Mouse (Mus musculus) liver, embryonic 16.5 days (tissue): Measurements from ENCODE around the gene Lpcat3. TPM values are rescaled to one million over a fixed set of nuclear protein-coding genes. Genes with fewer than 3 reads are reported as not detected.

ENCODE experiments used
- ATAC-seq: fragments of 200-750 bp; cut with Nextera tagmentation; 2 replicates; pipeline ENCODE4 v1.8.0; 2017; ENCODE audit warnings: low read depth, mild to moderate bottlenecking, moderate number of reproducible peaks, moderate library complexity
- H3K27ac ChIP-seq: fragments of 300-500 bp; sonication (generic); 2 replicates; pipeline ENCODE4 v1.5.1; 2014; ENCODE audit warnings: mild to moderate bottlenecking, low read length
- H3K27me3 ChIP-seq: fragments of 300-500 bp; sonication (generic); 2 replicates; pipeline ENCODE4 v1.6.1; 2014; ENCODE audit warnings: low read depth, low read length, mixed read lengths; ENCODE audit not compliant: control insufficient read depth, insufficient read depth
- H3K36me3 ChIP-seq: fragments of 300-500 bp; sonication (generic); 2 replicates; pipeline ENCODE4 v1.6.1; 2014; ENCODE audit warnings: mild to moderate bottlenecking; ENCODE audit not compliant: control insufficient read depth, insufficient read depth
- H3K4me1 ChIP-seq: fragments of 300-500 bp; sonication (generic); 2 replicates; pipeline ENCODE4 v1.6.1; 2014; ENCODE audit warnings: low read depth, low read length, mixed read lengths; ENCODE audit not compliant: control insufficient read depth
- H3K4me2 ChIP-seq: fragments of 300-500 bp; sonication (generic); 2 replicates; pipeline ENCODE4 v1.6.1; 2014; ENCODE audit warnings: low read depth, low read length, mixed read lengths
- H3K4me3 ChIP-seq: fragments of 300-500 bp; sonication (generic); 2 replicates; pipeline ENCODE4 v1.5.1; 2014; ENCODE audit warnings: low read depth, mild to moderate bottlenecking, low read length
- H3K9ac ChIP-seq: fragments of 300-500 bp; sonication (generic); 2 replicates; pipeline ENCODE4 v1.6.1; 2014; ENCODE audit warnings: low read depth, low read length
- H3K9me3 ChIP-seq: fragments of 300-500 bp; sonication (generic); replicated peaks from 2 replicates; pipeline ENCODE4 v1.6.1; 2016; ENCODE audit warnings: low read length; ENCODE audit not compliant: control insufficient read depth
- WGBS: fragments of 180-500 bp; shearing (Covaris S2); extraction: QIAGEN DNeasy Blood & Tissue Kit; methylation state at CpG from one replicate; pipeline ENCODE4 v1.1.7; 2014; ENCODE audit not compliant: insufficient replicate concordance; 5-methylcytosine and 5-hydroxymethylcytosine counted together
- polyA plus RNA-seq: library from polyadenylated mRNA; unstranded; fragments of >200 nt; fragmentation: Nextera tagmentation; extraction: Ambion mirVana; gene quantifications from 2 replicates; pipeline ENCODE4 v1.2.1, GENCODE M21; 2015

The Lpcat3 gene
- polyA plus RNA-seq, 1 experiment from 2014 or later, result 88.6 TPM

- Histone ChIP-seq H3K9ac (peak within 1 kb of the TSS; percentile 75), H3K27ac (peak within 1 kb of the TSS; percentile 96), H3K4me2 (peak within 1 kb of the TSS; percentile 95), H3K27me3 (no peaks in the 10 kb centered on the region), H3K4me3 (peak within 1 kb of the TSS; percentile 37), H3K9me3 (no peaks in the 10 kb centered on the region), H3K4me1 (peaks cover 30% of the 10 kb centered on the region), H3K36me3 (no peaks in the 10 kb centered on the region)
- WGBS, result 21% methylated on average over 15 of the region's 15 CpGs
- peak; percentile 61 for ATAC-seq
These were observed 75.7 kb downstream of the Lpcat3 start, which contains the start of gene Ptpn6 for GRCm38 (mm10) chr6:124738511-124739023. Gene Ptpn6, minus strand, starts transcription at chr6:124738714.

DNA sequence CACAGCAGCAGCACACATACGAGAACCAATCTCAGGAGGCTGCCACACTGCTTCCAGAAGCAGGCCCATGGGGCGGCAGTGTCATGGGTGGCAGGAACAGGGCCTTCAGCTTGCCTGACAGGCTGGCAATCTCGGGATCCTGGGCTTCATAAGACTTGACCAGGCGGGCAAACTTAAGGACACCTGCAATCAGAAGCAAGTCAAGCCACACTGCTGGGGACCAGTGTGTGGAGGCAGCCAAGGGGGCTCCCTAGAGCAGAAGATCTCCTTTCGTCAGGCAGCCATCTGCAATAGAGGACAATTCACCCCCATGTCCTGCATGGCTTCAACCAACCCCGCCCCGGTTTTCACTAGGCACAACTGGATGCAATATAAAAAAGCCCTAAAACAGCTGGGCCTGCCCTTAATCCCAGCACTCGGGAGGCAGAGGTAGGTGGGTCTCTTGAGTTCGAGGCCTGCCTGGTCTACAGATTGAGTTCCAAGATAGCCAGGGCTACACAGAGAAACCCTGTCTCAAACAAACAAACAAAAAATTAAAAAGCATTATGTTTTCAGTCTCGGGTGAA lies 76.5 kb downstream of the Lpcat3 start:
- Histone ChIP-seq H3K9me3 (no peaks in the 10 kb centered on the region), H3K4me3 (no peak overlapping the region), H3K4me2 (peak overlapping the region; percentile 95; the same call in 1 of the 2 replicates), H3K36me3 (no peaks in the 10 kb centered on the region), H3K9ac (peak overlapping the region; percentile 75; the same call in 1 of the 2 replicates), H3K4me1 (peaks cover 30% of the 10 kb centered on the region), H3K27me3 (no peaks in the 10 kb centered on the region), H3K27ac (peak overlapping the region; percentile 96)
- no peak for ATAC-seq
- WGBS, result 69% methylated on average over 10 of the region's 10 CpGs

- H3K9me3 ChIP-seq, result no peaks in the 10 kb centered on the region
- 0% methylated on average over 29 of the region's 29 CpGs for WGBS
- peaks cover 35% of the 10 kb centered on the region for H3K4me1 ChIP-seq
- peak overlapping the region; percentile 96 for H3K27ac ChIP-seq
- peak overlapping the region; percentile 95 for H3K4me2 ChIP-seq
- H3K4me3 ChIP-seq, result peak overlapping the region; percentile 70
- H3K36me3 ChIP-seq, result no peaks in the 10 kb centered on the region
- peak overlapping the region; percentile 75 for H3K9ac ChIP-seq
- no peak for ATAC-seq
- H3K27me3 ChIP-seq, result no peaks in the 10 kb centered on the region
These were observed 77.5 kb downstream of the Lpcat3 start for GRCm38 (mm10) chr6:124740211-124740887.

- peak within 1 kb of the TSS; percentile 96 for H3K27ac ChIP-seq
- H3K4me2 ChIP-seq, result peak within 1 kb of the TSS; percentile 95
- peak within 1 kb of the TSS; percentile 75 for H3K9ac ChIP-seq
- H3K9me3 ChIP-seq, result no peaks in the 10 kb centered on the region
- no peaks in the 10 kb centered on the region for H3K27me3 ChIP-seq
- peaks cover 39% of the 10 kb centered on the region for H3K4me1 ChIP-seq
- H3K36me3 ChIP-seq, result no peaks in the 10 kb centered on the region
- H3K4me3 ChIP-seq, result peak within 1 kb of the TSS; percentile 70
- WGBS, result under 1% methylated on average over 41 of the region's 41 CpGs
- peak; percentile 62 for ATAC-seq
These were observed 78.3 kb downstream of the Lpcat3 start, which contains the start of gene Grcc10 for GRCm38 (mm10) chr6:124740888-124741761. Gene Grcc10, minus strand, starts transcription at chr6:124741374.

DNA sequence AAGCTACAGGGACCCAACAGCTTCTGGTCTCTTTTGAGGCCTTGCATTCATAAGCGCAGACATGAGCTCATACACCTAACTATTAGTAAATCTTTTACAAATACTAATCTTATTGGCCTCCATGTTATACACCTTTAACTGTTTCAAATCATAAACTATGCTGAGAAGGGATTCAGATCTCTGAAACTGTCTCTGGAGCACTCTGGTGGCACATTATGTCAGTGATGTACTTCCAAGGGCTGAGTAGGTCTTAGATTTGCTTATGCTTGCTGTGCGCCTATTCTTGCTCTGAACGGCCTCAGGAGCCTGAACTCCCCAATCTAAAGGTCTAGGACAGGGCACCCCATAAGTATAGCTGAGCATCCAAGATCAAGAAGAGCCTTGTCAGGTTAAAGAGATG lies 79.0 kb downstream of the Lpcat3 start:
- peak overlapping the region; percentile 70 for H3K4me3 ChIP-seq
- no peaks in the 10 kb centered on the region for H3K9me3 ChIP-seq
- H3K9ac ChIP-seq, result peak overlapping the region; percentile 75
- no peaks in the 10 kb centered on the region for H3K36me3 ChIP-seq
- H3K4me1 ChIP-seq, result peaks cover 45% of the 10 kb centered on the region
- ATAC-seq, result no peak
- WGBS, result 82% methylated on average over 3 of the region's 3 CpGs
- no peaks in the 10 kb centered on the region for H3K27me3 ChIP-seq
- H3K4me2 ChIP-seq, result peak overlapping the region; percentile 95
- peak overlapping the region; percentile 96 for H3K27ac ChIP-seq

DNA sequence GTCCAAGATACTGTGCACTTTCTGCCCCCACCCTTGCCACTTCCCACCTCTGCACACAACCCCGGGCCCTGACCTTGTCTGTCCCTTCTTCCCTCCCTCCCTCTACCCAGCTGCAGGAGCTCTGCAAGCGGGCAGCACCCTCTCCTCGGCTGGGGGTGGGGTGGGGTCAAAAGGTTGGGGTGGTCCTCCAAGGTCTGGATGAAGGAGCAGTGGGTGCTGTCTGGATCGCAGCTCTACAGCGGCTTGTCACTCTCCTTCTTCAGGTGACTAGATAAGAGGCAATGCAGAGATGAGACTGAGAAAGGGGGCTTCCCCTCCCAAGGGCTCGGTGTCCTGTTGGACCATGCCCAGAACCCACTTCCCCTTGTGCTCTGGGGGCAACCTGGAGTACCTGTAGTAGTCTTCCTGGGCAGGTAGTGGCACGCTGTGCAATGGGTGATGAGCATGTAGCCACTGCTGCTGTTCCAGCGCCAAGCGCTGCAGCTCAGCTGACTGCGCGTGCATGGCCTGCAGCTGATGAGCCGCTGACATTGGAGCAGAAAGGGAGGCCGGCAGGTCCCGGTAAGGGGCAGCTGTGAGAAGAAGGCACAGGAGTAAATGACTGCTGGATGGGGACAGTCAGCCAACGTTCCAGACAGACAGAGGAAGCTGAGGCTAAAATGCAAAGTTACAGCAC lies 80.2 kb downstream of the Lpcat3 start:
- no peaks in the 10 kb centered on the region for H3K27me3 ChIP-seq
- no peaks in the 10 kb centered on the region for H3K36me3 ChIP-seq
- 80% methylated on average over 15 of the region's 15 CpGs for WGBS
- H3K4me2 ChIP-seq, result no peak overlapping the region
- no peaks in the 10 kb centered on the region for H3K9me3 ChIP-seq
- H3K4me3 ChIP-seq, result no peak overlapping the region
- no peak overlapping the region for H3K27ac ChIP-seq
- no peak for ATAC-seq
- no peak overlapping the region for H3K9ac ChIP-seq
- peaks cover 45% of the 10 kb centered on the region for H3K4me1 ChIP-seq

GRCm38 (mm10) chr6:124743647-124744046 lies 80.8 kb downstream of the Lpcat3 start:
- Histone ChIP-seq H3K9ac (no peak overlapping the region), H3K4me1 (peaks cover 41% of the 10 kb centered on the region), H3K27ac (no peak overlapping the region), H3K27me3 (no peaks in the 10 kb centered on the region), H3K4me3 (no peak overlapping the region), H3K36me3 (no peaks in the 10 kb centered on the region), H3K9me3 (no peaks in the 10 kb centered on the region), H3K4me2 (no peak overlapping the region)
- 80% methylated on average over 8 of the region's 8 CpGs for WGBS
- no peak for ATAC-seq

DNA sequence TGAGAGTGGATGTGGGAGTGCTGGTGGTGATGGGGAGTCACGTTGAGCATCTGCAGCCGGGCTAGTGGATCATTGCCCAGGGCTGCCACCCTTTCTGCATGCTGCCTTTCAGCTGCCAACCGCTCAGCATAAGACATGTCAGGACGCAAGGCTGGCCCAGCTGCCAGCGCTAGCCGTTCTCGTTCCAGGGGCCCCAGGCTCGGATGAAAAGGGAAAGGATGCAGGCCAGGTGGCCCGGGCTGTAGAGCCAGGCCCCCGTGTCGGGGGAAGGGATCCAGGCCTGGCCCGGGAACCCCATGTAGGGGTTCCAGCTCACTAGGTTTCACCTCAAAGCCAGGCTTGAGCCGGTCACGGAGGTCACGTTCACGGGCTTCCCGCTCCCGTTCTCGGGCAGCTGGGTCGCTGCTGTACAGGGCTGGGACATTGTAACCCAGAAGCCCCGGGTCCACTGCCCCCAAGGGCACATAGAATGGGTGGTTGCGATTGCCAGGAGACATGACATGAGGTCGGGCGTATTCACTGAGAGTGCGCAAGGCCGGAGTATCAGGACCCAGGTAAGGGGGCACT lies 82.0 kb downstream of the Lpcat3 start:
- H3K27ac ChIP-seq, result 0 out of 2 replicates have a peak overlapping the region, but pooled peaks have one; percentile 10

More for the DNA sequence above, 82.0 kb downstream of the Lpcat3 start:
- Histone ChIP-seq H3K36me3 (no peaks in the 10 kb centered on the region), H3K4me1 (peaks cover 29% of the 10 kb centered on the region), H3K27me3 (no peaks in the 10 kb centered on the region), H3K4me2 (peak overlapping the region; percentile 100), H3K9me3 (no peaks in the 10 kb centered on the region), H3K9ac (peak overlapping the region; percentile 35; the same call in 1 of the 2 replicates), H3K4me3 (peak overlapping the region; percentile 74)
- no peak for ATAC-seq
- WGBS, result 75% methylated on average over 26 of the region's 26 CpGs
